Mouse (Mus musculus) hindbrain, embryonic 14.5 days (tissue): ENCODE data around the gene Snx11. TPM values are rescaled to one million over a fixed set of nuclear protein-coding genes. Genes with fewer than 3 reads are reported as not detected.

Source experiments
- ATAC-seq: fragments of 200-750 bp; cut with Nextera tagmentation; 2 replicates; pipeline ENCODE4 v1.8.0; 2017; ENCODE audit warnings: moderate number of reproducible peaks, mild to moderate bottlenecking, moderate TSS enrichment, moderate library complexity; ENCODE audit not compliant: low FRiP score
- DNase-seq: peaks from one replicate; pipeline ENCODE4 v3.0.0-alpha.2; 2015; ENCODE audit warnings: low spot score
- H3K27ac ChIP-seq: fragments of 300-500 bp; sonication (generic); 2 replicates; pipeline ENCODE4 v1.5.1; 2014; ENCODE audit warnings: mild to moderate bottlenecking, moderate library complexity
- H3K27me3 ChIP-seq: fragments of 300-500 bp; sonication (generic); 2 replicates; pipeline ENCODE4 v1.6.1; 2014; ENCODE audit warnings: mild to moderate bottlenecking, low read length, mixed read lengths; ENCODE audit not compliant: control insufficient read depth, insufficient read depth
- H3K36me3 ChIP-seq: fragments of 300-500 bp; sonication (generic); replicated peaks from 2 replicates; pipeline ENCODE4 v1.6.1; 2014; ENCODE audit not compliant: control insufficient read depth, insufficient read depth
- H3K4me1 ChIP-seq: fragments of 300-500 bp; sonication (generic); replicated peaks from 2 replicates; pipeline ENCODE4 v1.6.1; 2014; ENCODE audit warnings: antibody characterized with exemption, low read length, mixed read lengths; ENCODE audit not compliant: control insufficient read depth, insufficient read depth
- H3K4me2 ChIP-seq: fragments of 300-500 bp; sonication (generic); replicated peaks from 2 replicates; pipeline ENCODE4 v1.6.1; 2014; ENCODE audit warnings: mild to moderate bottlenecking, moderate library complexity
- H3K4me3 ChIP-seq: fragments of 300-500 bp; sonication (generic); replicated peaks from 2 replicates; pipeline ENCODE4 v1.5.1; 2014; ENCODE audit warnings: mild to moderate bottlenecking, low read length
- H3K9ac ChIP-seq: fragments of 300-500 bp; sonication (generic); 2 replicates; pipeline ENCODE4 v1.6.1; 2014
- H3K9me3 ChIP-seq: fragments of 300-500 bp; sonication (generic); 2 replicates; pipeline ENCODE4 v1.6.1; 2016; ENCODE audit warnings: low read length; ENCODE audit not compliant: control insufficient read depth
- WGBS: fragments of 180-500 bp; shearing (Covaris S2); extraction: QIAGEN DNeasy Blood & Tissue Kit; methylation state at CpG from one replicate; pipeline ENCODE4 v1.1.7; 2014; 5-methylcytosine and 5-hydroxymethylcytosine counted together
- polyA plus RNA-seq: library from polyadenylated mRNA; unstranded; fragments of >200 nt; fragmentation: Nextera tagmentation; extraction: Ambion mirVana; gene quantifications from 2 replicates; pipeline ENCODE4 v1.2.1, GENCODE M21; 2014

Gene Snx11
- polyA plus RNA-seq = 37.9 and 42.5 TPM in 2 replicates

DNA sequence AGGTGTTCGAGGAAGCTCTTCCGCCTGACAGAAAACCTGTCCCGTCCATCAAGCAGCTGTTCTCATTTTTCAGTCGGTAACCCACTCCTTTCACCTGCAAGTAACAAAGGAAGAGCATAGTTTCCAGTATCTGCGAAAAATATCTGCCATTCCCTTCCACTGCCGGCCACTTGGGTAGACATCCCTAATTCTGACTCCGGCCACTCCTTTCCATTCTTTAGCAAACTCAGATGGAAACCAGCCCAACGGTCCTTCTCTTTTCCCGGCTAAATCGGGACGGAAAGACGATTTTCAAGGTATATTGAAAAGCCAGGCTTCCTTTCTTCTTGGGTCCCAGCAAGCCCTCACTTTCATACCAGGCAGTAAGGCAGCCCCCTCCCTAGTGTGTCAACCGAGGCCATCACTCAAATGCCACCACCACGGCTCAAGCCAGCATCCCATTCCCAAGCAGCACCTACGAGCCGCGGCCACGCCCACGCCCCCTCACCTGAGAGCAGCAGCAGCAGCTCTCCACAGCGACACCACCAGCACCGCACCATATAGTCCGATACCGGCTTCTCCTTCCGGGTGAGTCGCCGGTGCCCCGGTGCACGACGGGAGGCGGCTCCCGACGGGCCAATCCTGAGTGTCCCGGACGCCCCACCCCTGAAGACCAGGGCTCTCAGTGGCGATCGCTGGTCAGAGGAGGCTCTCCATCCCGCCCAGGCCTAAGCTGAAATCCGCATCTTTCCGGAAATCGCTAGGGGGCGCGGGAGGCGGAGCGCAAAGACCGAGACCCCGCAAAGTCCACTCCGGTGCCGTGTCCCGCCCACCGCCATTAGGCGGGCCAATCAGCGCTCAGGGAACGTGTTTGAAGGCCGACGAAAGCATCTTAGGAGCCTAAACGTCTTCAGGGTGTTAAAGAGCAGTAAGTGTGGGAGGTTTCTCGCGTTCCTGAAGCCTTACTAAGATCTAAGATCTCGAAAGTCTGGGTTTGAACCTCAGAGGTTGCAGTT is at the start of gene Snx11:
Gene Snx11, minus strand, starts transcription at position 592 of the 995 bp plus-strand sequence.
- H3K9ac ChIP-seq = peak within 1 kb of the TSS; percentile 85
- 1% methylated on average over 59 of the region's 59 CpGs for WGBS
- H3K4me3 ChIP-seq = peak within 1 kb of the TSS; percentile 67
- H3K27me3 ChIP-seq = no peaks in the 10 kb centered on the region
- peak within 1 kb of the TSS; percentile 87 for H3K27ac ChIP-seq
- H3K4me1 ChIP-seq = peaks cover 24% of the 10 kb centered on the region
- DNase-seq (peak; percentile 97), ATAC-seq (peak; percentile 99)
- peak within 1 kb of the TSS; percentile 88 for H3K4me2 ChIP-seq
- no peaks in the 10 kb centered on the region for H3K9me3 ChIP-seq
- H3K36me3 ChIP-seq = peaks cover 14% of the 10 kb centered on the region

DNA sequence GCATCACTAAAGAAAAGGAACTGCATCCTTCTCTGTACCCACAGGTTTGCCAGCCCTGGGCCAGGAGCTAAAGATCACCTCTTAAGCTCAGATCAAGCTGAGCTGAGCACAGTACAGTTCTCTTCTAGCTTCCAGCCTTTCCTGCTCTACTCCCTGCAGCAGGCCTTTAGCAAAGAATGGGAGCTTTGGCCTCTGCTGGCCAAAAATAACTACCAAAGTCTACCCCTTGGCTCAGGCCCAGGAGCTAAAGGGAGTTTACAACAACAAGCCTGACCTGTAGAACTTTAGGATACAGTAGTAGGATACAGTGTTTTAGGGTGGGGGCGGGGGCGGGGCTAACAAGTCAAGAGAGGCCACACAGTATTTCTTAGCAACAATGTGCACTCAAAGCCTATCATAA is 49.1 kb upstream of the Snx11 start:
- no peak overlapping the region for H3K4me3 ChIP-seq
- H3K36me3 ChIP-seq = peaks cover 34% of the 10 kb centered on the region
- 79% methylated on average over 2 of the region's 2 CpGs for WGBS
- 0 out of 2 replicates have a peak overlapping the region, but pooled peaks have one; percentile 89 for H3K27ac ChIP-seq
- peak overlapping the region; percentile 67 for H3K4me2 ChIP-seq
- no peaks in the 10 kb centered on the region for H3K9me3 ChIP-seq
- ATAC-seq (no peak), DNase-seq (no peak)
- peak overlapping the region; percentile 64 for H3K9ac ChIP-seq
- H3K4me1 ChIP-seq = peaks cover 67% of the 10 kb centered on the region
- H3K27me3 ChIP-seq = no peaks in the 10 kb centered on the region

DNA sequence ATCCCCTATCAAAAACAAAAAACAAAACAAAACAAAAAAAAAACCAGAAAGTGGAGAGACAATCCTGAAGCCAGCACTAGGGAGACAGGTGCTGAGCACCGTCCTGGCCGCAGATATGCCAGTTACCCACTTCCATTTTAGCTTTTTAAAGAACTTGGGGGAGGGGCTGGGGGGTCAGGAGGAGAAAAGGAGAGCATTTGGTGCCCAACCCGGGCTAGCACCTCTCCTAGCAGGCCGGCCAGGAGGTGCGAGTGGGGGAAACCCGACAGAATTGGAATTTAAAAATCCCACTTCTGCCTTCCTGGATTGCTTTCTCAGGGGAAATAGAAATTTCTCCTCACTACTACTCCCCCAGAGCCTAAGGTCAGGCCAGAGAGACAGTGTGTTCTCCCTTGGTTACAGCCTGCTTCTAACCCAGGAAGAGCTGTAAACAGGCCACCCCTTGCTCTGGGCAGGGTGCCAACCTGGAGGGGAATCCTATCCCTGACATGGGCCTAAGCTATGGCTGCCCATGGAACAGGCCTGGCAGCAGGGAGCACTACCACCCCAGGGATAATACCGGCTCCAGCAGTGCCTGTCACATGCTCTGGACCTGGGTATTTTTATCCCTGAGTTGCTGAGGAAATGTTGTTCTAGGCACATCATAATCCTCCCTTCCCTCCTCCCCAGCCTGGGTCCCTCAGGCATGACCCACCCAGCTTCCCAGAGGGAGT is 47.6 kb upstream of the Snx11 start:
- ATAC-seq (no peak), DNase-seq (no peak)
- Histone ChIP-seq H3K4me2 (peak overlapping the region; percentile 67), H3K4me3 (peak overlapping the region; percentile 47), H3K27me3 (no peaks in the 10 kb centered on the region), H3K4me1 (peaks cover 63% of the 10 kb centered on the region), H3K36me3 (peaks cover 50% of the 10 kb centered on the region), H3K9me3 (no peaks in the 10 kb centered on the region), H3K27ac (peak overlapping the region; percentile 89), H3K9ac (peak overlapping the region; percentile 64)
- 35% methylated on average over 7 of the region's 7 CpGs for WGBS

DNA sequence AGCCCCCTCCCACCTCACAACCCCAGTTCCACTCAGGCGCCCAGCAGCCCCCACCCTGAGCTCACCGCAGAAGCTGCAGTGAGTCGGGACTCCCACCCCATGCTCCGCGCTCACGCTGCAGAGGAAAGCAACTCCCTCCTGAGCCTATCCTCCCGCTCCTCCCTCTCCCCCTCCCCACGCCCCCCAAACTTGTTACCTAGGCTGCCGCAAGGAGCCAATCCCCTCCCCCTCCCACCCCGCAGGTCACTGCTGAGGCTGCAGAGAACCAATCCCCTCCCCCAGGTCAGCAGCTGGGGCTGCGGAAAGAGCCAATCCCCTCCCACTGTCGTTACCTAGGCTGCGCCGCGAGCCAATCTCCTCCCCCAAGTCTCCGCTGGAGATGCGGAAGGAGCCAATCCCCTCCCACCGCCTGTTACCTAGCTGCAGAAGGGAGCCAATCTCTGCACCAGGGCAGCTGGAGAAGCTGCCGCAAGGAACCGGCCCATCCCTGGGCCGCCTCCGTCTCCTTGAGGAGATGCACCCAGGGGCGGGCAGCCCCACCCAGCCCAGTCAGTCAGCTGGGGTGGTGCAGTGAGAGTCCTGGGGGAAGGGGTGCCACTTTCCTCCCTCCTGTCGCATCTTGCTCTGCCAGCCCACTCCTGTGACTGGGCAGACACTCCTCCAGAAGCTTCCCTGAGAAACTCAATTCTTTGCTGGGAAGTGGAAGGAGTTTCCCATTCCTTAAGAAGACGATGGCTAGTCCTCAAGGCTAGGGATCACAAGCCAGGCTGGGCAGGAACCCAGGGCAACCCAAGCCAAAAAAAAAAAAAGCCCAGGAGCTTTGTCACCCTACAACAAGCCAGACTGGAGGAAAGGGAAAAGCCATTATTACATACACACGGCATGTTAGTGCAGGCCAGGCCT is 46.8 kb upstream of the Snx11 start:
- ATAC-seq (peak; percentile 92), DNase-seq (peak; percentile 86)
- H3K4me2 ChIP-seq = peak overlapping the region; percentile 67
- H3K9me3 ChIP-seq = no peaks in the 10 kb centered on the region
- 1% methylated on average over 24 of the region's 26 CpGs for WGBS
- peaks cover 62% of the 10 kb centered on the region for H3K4me1 ChIP-seq
- no peaks in the 10 kb centered on the region for H3K27me3 ChIP-seq
- H3K4me3 ChIP-seq = peak overlapping the region; percentile 47
- peak overlapping the region; percentile 64 for H3K9ac ChIP-seq
- H3K27ac ChIP-seq = peak overlapping the region; percentile 89
- peaks cover 58% of the 10 kb centered on the region for H3K36me3 ChIP-seq

DNA sequence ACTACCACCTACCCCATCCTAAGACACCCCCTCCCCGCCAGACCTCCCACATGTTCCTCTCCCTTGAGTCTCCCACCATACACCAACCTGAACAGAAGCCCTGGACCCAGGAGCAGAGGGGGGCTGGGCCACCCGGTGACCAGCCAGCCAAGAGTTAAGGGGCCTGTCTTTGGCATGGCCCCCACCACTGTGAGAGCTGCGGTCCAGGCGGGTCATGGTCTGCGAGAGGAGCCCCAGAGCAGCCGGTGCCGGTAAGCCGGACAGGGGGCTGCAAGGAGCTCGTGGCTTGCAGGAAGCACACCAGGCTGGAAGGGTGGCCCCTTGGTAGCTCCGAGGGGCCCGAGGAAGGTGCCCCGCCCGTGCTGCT is 46.1 kb upstream of the Snx11 start:
- peaks cover 56% of the 10 kb centered on the region for H3K4me1 ChIP-seq
- H3K4me3 ChIP-seq = peak overlapping the region; percentile 47
- H3K36me3 ChIP-seq = peaks cover 64% of the 10 kb centered on the region
- peak overlapping the region; percentile 89 for H3K27ac ChIP-seq
- H3K27me3 ChIP-seq = no peaks in the 10 kb centered on the region
- WGBS = 7% methylated on average over 13 of the region's 13 CpGs
- peak overlapping the region; percentile 67 for H3K4me2 ChIP-seq
- H3K9ac ChIP-seq = peak overlapping the region; percentile 54
- ATAC-seq = peak; percentile 39
- DNase-seq = no peak
- H3K9me3 ChIP-seq = no peaks in the 10 kb centered on the region

DNA sequence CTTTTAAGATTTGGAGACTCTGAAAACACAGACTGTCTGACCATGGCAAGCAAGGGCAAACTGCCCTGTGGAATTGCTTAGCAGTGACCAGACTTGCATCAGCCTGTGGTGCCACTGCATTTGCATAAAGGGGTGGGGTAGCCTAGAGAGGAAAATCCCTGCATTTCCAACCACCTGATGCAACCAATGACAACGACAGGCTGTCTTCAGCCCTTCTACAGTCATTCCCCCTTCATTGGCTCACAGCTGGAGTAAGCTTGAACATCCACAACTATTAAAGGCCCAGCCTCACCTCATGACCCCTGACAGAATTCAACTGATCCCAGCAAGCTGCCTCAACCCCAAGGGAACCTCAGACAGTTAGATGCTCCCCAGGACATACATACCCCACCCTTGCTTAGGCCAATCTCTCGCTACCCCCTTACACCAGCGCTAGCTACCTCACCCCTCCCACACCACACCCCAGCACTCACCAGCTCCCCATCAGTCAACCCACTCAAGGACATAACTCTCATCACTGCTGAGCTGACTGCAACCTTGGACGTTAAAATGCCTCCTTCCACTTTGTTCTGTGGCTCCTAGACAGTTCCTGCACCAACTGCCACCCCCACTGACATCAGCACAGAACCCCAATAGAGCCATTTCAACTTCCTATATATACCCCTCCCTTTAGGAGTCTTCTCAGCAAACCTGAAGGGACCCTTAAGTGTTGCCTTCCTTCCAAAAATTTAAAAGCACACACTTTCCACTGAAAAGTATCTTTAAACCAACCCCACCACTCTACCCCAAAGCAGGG is 45.5 kb upstream of the Snx11 start:
- ATAC-seq (no peak), DNase-seq (no peak)
- Histone ChIP-seq H3K27me3 (no peaks in the 10 kb centered on the region), H3K9me3 (no peaks in the 10 kb centered on the region), H3K4me2 (peak overlapping the region; percentile 67), H3K36me3 (peaks cover 68% of the 10 kb centered on the region), H3K27ac (0 out of 2 replicates have a peak overlapping the region, but pooled peaks have one; percentile 89), H3K4me1 (peaks cover 50% of the 10 kb centered on the region), H3K9ac (peak overlapping the region; percentile 54), H3K4me3 (peak overlapping the region; percentile 47)
- 40% methylated on average over 4 of the region's 4 CpGs for WGBS

DNA sequence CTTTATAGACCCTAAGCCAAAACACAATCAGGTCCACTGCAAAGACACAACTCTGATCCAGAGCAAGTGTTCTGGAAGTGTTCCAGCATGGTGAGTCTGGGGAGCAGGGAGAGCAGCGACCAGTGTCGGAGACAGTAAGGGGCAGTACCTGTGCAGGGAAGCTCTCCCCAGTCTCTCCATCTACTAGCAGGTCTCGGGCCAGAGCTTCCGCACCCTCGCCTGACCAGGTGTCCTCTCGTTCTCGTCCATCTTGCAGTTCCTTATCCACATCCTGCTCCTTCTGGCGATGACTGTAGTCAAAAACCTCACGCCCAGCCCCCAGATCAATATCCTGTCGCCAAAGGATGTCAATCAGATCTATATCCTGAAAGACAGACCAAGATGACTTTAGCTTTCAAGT is 44.6 kb upstream of the Snx11 start:
- DNase-seq (no peak), ATAC-seq (no peak)
- H3K4me2 ChIP-seq = no peak overlapping the region
- WGBS = 94% methylated on average over 10 of the region's 10 CpGs
- H3K4me3 ChIP-seq = no peak overlapping the region
- peaks cover 42% of the 10 kb centered on the region for H3K4me1 ChIP-seq
- no peaks in the 10 kb centered on the region for H3K9me3 ChIP-seq
- peaks cover 68% of the 10 kb centered on the region for H3K36me3 ChIP-seq
- H3K9ac ChIP-seq = 0 out of 2 replicates have a peak overlapping the region, but pooled peaks have one; percentile 7
- no peaks in the 10 kb centered on the region for H3K27me3 ChIP-seq
- no peak overlapping the region for H3K27ac ChIP-seq

DNA sequence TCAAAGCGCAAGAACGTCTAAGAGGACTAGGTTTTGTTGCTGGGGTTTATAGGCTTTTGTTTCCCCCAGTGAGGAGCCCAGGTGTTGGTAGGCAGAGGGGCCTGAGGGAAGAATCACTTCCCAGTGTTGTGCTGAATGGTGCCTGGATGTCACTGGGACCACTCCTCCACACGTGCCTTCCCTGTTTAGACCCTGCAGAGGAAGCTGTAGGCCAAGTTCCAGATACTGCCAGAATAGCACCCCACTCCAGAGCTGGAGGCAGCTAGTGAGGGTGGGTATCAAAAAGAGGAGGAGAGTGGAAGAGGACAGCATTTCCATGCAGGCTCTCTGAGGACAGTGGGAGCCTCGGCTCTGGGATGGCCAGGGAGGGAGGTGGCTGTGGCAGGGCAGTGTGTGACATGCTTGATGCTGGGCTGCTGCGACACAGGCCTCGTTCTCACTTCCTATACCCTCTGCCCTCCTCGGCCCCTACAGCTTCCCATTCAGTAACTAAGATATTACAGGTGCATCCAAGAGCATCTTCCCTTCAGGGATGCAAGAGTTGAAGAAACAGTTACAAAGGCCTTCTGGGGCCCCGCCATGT is 40.9 kb upstream of the Snx11 start:
- DNase-seq (no peak), ATAC-seq (no peak)
- Histone ChIP-seq H3K27ac (no peak overlapping the region), H3K36me3 (peaks cover 90% of the 10 kb centered on the region), H3K4me3 (no peak overlapping the region), H3K4me2 (no peak overlapping the region), H3K9me3 (no peaks in the 10 kb centered on the region), H3K4me1 (peaks cover 7% of the 10 kb centered on the region), H3K9ac (no peak overlapping the region), H3K27me3 (no peaks in the 10 kb centered on the region)
- WGBS = 79% methylated on average over 8 of the region's 8 CpGs
